9 mouse cellular contexts compared by ENCODE assay signal in the genomic region with DNA sequence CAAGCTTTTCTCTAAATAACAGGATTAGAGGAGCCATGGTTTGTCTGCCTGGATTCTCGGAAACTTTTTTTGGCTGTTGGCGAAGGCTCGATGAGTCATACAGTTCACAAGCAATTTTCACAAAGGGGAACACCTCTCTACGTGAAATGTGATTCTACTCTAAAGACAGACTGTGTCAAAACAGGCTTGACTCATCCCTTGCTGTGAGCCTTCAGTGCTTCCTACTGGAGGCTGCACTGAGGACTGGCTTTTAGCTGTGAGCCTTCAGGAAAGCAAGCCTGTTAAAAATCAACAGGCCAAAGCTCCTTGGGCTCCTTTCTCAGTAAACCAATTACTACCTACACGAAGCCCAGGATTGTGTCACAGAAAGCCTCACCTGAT.
DNase-seq lines count a peak whose midpoint lies in the region; ATAC-seq and TF ChIP-seq lines count a peak whose summit lies in the region.
"Had no signal": no experiment of that assay in that cellular context is flagged by ENCODE, and none has a peak within 500 bp of the region (broad histone marks: within the 10 kb centered on the region; RNA-seq: fewer than 3 reads in every experiment).

No protein-coding gene starts in this region.

- intact Hi-C loops in heart, postnatal 10 days (cut with DNase I) = loop anchor here (2.0 kb wide), 1 partner anchor 331 kb away; a partner anchor contains a TSS

- no peak overlapping the region for H3K4me3 ChIP-seq in thymus, adult 2 months (ENCODE audit: control insufficient read depth, insufficient read depth, low read length)
- H3K4me3 ChIP-seq: erythroblast, embryonic 14.5 days had no signal

- TF ChIP-seq POLR2A in thymus, adult 2 months (IDR thresholded peaks at IDR 0.05; ENCODE audit: control insufficient read depth, extremely low read depth, insufficient read depth, low read length, poor library complexity) = no peak

- no peak for TF ChIP-seq CTCF in thymus, adult 2 months (IDR thresholded peaks at IDR 0.05; ENCODE audit: borderline replicate concordance, control insufficient read depth, extremely low read depth, insufficient read depth, low read length, poor library complexity)

- peak; percentile 52; the same call in 1 of the 2 replicates for ATAC-seq in megakaryocyte progenitor cell, adult 5-6 weeks (replicated peaks; ENCODE audit: poor library complexity)

- 88% methylated on average over 5 of the region's 5 CpGs for WGBS in thymus, adult 2 months

- H3K27me3 ChIP-seq in thymus, adult 2 months (ENCODE audit: control insufficient read depth, insufficient read depth, low read length) = no peaks in the 10 kb centered on the region

- peak; percentile 27 to 29 for DNase-seq in heart, postnatal 10 days
- no peak for DNase-seq in heart, postnatal 4 days
- peak; percentile 26 for DNase-seq in R1 (ENCODE audit: low read depth, low spot score)
- peak; percentile 19 for DNase-seq in kidney, adult 11 months
- DNase-seq in ovary, postnatal 36 days (ENCODE audit: low spot score) = no peak
- no peak for DNase-seq in layer of hippocampus, adult 9-10 months (ENCODE audit: low spot score)
- DNase-seq in thymus, adult 2 months = no peak

- no peaks in the 10 kb centered on the region for H3K36me3 ChIP-seq in thymus, adult 2 months (ENCODE audit: control insufficient read depth, insufficient read depth, low read length)

- no peaks in the 10 kb centered on the region for H3K4me1 ChIP-seq in thymus, adult 2 months (replicated peaks; ENCODE audit: control insufficient read depth, insufficient read depth, low read length)

- H3K27ac ChIP-seq in thymus, adult 2 months (ENCODE audit: control insufficient read depth, insufficient read depth, low read length) = no peak overlapping the region

Comparison
In these comparisons a context has a peak if more than half of its experiments do, and no peak if none do; other contexts are left out.
1. DNase-seq: peak in heart, postnatal 10 days (2 of 2), R1 (single experiment) and kidney, adult 11 months (single experiment); none in heart, postnatal 4 days (single experiment), ovary, postnatal 36 days (single experiment), layer of hippocampus, adult 9-10 months (single experiment) and thymus, adult 2 months (single experiment).